Mouse (Mus musculus) adrenal gland (tissue): ENCODE measurements around the gene Lrrc25.

ENCODE experiments used
- intact Hi-C: fragments of 180-260 bp; cut with DNase I; formaldehyde crosslinking; loops from one replicate; pipeline ENCODE4 v1.15.1; 2025

Lrrc25 gene

GRCm38 (mm10) chr8:70614469-70614868, 1.5 kb upstream of the Lrrc25 start:
- intact Hi-C loops = no loop called here

DNA sequence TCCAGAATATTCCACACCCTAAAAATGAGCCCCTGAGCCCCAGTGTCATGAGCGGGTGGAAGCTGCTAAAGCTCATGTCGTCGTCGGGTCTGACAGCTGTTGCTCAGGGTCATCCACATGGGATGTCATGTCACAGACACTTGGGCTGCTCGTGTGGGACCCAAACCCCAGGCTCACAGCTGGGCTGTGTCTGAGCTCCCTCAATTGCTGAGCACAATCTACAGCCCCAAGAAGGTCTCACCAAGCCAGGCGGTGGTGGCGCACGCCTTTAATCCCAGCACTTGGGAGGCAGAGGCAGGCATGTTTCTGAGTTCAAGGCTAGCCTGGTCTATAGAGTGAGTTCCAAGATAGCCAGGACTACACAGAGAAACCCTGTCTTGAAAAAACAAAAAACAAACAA, 674 bp upstream of the Lrrc25 start:
- intact Hi-C loops = loop anchor here (5.0 kb wide), 1 partner anchor 37 kb away; no protein-coding TSS in a partner anchor

DNA sequence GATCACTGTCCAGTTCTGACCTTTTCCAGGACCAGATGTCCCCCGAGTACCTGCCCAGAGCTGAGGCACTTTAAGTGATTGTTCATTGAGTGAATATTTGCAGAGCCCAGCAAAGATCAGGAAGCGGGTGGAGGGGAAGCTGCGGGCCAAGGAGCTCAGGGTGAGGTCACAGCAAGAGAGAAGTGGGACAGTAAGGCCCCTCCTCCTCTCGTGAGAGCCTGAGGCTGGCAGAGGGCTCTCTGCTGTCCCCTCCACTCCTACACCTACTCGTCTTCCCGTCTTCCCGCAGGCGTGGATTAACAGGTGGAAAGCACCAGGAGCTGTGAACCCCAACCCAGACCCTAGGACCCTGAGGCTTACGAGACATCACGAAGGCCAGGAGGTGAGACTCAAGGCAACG, 690 bp downstream of the Lrrc25 start:
- intact Hi-C loops = loop anchor here (5.0 kb wide), 1 partner anchor 36 kb away; no protein-coding TSS in a partner anchor

DNA sequence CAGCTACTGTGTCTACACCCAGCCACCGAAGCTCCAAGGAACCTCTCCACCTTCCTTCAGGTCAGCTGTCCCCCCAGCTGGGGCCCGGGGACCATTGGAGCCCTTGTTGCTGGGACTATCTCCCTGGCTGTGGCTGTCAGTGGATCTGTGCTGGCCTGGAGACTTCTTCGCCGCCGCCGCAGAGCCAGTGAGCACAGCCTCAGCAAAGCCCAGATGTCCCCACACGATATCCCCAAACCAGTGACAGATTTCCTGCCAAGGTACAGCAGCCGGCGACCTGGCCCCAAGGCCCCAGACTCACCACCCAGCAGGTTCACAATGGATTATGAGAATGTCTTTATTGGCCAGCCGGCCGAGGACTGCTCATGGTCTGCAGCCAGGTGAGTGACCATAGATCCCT, 2.0 kb downstream of the Lrrc25 start:
- intact Hi-C loops = loop anchor here (5.0 kb wide), 1 partner anchor 34 kb away; no protein-coding TSS in a partner anchor

- intact Hi-C loops = loop anchor here (5.0 kb wide), 1 partner anchor 33 kb away; no protein-coding TSS in a partner anchor
These were observed 3.0 kb downstream of the Lrrc25 start for GRCm38 (mm10) chr8:70618888-70619334.

DNA sequence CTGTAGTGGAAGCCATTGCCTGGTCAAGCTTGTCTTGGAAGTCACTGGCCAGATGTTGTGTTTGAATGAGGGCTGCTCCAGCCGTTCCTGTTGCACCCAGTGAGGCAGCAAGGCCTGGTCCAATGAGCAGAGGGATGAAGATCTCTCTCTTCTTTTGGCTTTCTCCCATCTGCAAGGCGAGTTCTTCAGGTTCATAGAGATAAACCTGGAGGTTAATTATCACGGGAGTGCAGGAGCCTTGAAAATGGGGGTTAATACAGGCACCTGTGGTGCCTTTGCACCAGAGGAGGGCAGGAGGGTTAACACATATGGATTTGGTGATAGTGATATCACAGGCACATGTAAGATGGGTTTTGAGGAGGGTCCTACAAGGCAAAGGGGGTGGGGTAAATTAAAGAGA, 6.3 kb downstream of the Lrrc25 start:
- intact Hi-C loops = no loop called here

- intact Hi-C loops = no loop called here
These were observed 9.1 kb downstream of the Lrrc25 start for GRCm38 (mm10) chr8:70625104-70625503.

DNA sequence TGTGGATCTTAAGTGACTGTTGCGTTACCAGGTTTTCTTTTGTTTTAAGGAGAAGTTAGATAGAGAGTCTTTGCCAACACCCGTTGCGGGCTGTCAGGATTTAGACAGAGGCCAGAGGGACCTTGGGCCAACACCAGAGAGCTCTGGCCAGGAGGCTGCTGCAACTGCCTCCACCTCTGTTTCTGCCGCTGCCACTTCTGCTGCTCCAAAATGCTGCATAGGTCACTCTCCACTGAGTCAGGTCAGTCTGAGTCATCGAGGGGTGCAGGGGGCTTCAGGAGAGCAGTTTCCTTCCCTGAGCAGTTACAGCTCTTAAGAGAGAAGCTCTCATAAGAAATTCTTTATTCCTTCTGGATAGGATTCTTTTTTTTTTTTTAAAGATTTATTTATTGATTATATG, 11.1 kb downstream of the Lrrc25 start:
- intact Hi-C loops = no loop called here

- intact Hi-C loops = loop anchor here (1.0 kb wide), 1 partner anchor 17 kb away; no protein-coding TSS in a partner anchor
These were observed 13.1 kb downstream of the Lrrc25 start for GRCm38 (mm10) chr8:70628986-70629490.

- intact Hi-C loops = loop anchor here (2.0 kb wide), 1 partner anchor 23 kb away; no protein-coding TSS in a partner anchor
These were observed 13.9 kb downstream of the Lrrc25 start for GRCm38 (mm10) chr8:70629574-70630531.

- intact Hi-C loops = loop anchor here (2.0 kb wide), 1 partner anchor 22 kb away; no protein-coding TSS in a partner anchor
These were observed 14.8 kb downstream of the Lrrc25 start for GRCm38 (mm10) chr8:70630532-70631381.

- intact Hi-C loops = loop anchor here (2.0 kb wide), 1 partner anchor 21 kb away; no protein-coding TSS in a partner anchor
These were observed 15.5 kb downstream of the Lrrc25 start for GRCm38 (mm10) chr8:70631436-70631835.

DNA sequence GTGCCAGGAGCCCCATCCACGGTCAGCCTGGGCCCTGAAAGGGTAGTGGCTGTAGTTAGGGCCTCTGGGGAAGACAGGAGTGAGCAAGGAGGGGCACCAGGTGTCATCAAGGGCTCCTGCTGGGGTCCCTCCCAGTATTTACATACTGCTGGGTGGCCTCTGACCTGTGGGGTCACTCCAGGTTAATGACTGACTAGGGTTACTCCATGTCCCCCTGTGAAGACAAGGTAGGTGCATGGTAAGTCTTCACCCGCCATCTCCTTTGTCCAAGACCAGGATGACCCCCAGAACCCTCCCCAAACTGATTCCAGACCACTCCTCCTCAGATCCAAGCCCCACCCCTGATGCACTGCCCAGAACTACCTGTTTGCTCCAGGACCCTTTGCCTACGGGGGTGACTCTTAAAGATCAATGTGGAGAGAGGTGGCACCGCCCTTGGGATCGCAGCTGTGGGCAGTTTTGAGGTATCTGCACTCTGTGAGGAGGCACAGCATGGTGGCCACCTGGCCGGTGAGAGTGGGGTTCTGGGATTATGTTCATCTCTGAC, 16.5 kb downstream of the Lrrc25 start, which contains the start of gene Gdf15:
Gene Gdf15, minus strand, starts transcription at position 111 of the 547 bp plus-strand sequence.
- intact Hi-C loops = no loop called here

- intact Hi-C loops = no loop called here
These were observed 18.1 kb downstream of the Lrrc25 start for GRCm38 (mm10) chr8:70634066-70634465.

- intact Hi-C loops = no loop called here
These were observed 19.6 kb downstream of the Lrrc25 start for GRCm38 (mm10) chr8:70635527-70635926.

DNA sequence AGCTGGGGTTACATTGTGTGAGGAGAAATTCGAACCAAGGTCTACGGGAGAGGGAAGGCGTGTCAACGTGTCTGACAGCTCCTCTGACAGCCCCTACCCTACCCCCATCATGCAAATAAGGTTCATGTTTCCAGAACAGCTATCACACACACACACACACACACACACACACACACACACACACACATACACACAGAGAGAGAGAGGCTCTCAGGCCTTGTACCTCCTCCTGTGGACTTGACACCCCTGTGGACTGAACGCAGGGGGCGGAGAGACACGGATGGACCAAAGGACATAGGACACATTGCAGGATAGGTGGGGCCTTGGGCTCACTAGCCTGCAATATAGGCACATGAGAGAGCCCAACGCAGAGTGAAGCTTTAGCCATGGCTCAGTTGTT, 20.9 kb downstream of the Lrrc25 start:
- intact Hi-C loops = no loop called here

- intact Hi-C loops = no loop called here
These were observed 22.8 kb downstream of the Lrrc25 start for GRCm38 (mm10) chr8:70638752-70639151.

- intact Hi-C loops = no loop called here
These were observed 27.1 kb downstream of the Lrrc25 start for GRCm38 (mm10) chr8:70643019-70643418.

- intact Hi-C loops = no loop called here
These were observed 28.1 kb downstream of the Lrrc25 start for GRCm38 (mm10) chr8:70644065-70644464.

DNA sequence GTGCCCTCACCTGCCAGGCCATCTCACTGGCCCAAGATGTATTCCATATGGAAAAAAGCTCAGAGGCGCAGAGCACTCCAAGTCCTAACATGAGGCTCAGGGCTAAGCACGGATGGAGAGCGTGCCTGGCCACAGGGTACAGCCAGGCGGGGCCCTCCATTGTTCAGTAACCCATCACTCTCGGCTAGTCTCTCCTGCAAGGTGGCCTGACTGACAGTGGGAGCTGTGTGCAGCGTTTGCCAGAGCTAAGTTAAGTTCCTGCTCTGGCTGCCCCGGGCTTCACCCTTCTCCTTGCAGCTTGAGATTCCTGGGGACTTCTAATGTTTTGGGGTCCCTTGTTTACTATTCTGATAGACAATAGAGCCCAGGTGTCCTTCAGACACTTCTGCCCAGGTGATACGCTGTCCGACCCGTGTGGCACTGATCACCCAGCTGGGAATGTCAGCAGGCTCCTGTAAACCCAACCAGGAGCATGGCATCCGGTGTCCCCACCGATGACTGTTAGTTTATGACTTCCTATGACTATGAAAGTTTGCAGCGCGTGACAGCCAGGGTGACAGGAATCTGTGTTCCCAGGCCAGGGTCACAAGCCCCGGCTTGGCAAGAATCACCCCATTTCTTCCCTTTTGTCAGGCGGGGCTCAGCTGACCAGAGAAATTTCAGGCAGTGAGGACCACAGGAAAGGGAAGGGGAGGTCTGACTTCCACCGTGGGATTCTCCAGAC, 29.7 kb downstream of the Lrrc25 start:
- intact Hi-C loops = no loop called here
